Mouse (Mus musculus): ENCODE measurements around the gene Dennd1a. TPM values are rescaled to one million over a fixed set of nuclear protein-coding genes. Genes with fewer than 3 reads are reported as not detected.

The Dennd1a gene
- total and polyA plus RNA-seq, 2 experiments: 13.0 to 14.5 TPM

DNA sequence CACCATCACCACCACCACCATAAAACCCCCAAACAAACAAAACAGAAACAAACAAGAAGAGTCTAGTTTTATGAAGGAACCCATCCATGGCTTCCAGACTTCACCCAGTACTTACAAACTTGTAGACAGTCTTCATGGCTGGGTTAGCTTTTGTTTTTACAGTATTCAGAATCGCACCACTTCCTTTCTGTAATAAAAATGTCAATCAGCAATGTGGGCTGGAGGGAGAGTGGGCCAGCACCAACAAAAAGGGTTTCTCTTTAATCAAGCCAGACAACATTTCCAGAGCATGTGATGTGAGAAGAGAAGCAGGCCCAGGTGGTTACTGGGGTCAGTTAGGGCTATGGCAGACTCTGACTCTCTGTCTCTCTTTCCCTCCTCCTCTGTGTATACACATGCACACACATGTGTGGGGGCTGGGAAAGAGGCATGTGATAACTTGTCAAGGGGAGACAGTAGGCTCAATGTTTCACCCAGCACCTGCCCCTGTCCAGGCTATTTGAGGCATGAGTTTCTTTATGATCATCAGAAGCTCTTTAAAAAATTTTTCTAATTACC is 433.2 kb downstream of the Dennd1a start:
- no peak for DNase-seq (ENCODE audit: extremely low read depth, low read depth, low spot score)
- Histone ChIP-seq H3K4me3 (ENCODE audit: insufficient read depth, low read depth, low read length) (no peak overlapping the region), H3K36me3 (ENCODE audit: control insufficient read depth, insufficient read depth, low read length) (peaks cover 10% of the 10 kb centered on the region; the same call in 1 of the 2 replicates), H3K27me3 (ENCODE audit: control insufficient read depth, insufficient read depth, low read length) (no peaks in the 10 kb centered on the region), H3K4me1 (ENCODE audit: control insufficient read depth, insufficient read depth, low read length) (no peaks in the 10 kb centered on the region), H3K27ac (replicated peaks; ENCODE audit: insufficient read depth, low read depth, low read length) (no peak overlapping the region), H3K79me2 (ENCODE audit: control insufficient read depth, insufficient read depth, low read length) (no peaks in the 10 kb centered on the region), H3K9ac (ENCODE audit: low read depth, low read length) (no peak overlapping the region)
- WGBS: 89% methylated on average over 1 of the region's 1 CpGs
- TF ChIP-seq POLR2A (IDR thresholded peaks at IDR 0.05; ENCODE audit: extremely low read depth, insufficient read depth, low read length) (no peak), CTCF (IDR thresholded peaks at IDR 0.05; ENCODE audit: low read depth, low read length) (no peak)

DNA sequence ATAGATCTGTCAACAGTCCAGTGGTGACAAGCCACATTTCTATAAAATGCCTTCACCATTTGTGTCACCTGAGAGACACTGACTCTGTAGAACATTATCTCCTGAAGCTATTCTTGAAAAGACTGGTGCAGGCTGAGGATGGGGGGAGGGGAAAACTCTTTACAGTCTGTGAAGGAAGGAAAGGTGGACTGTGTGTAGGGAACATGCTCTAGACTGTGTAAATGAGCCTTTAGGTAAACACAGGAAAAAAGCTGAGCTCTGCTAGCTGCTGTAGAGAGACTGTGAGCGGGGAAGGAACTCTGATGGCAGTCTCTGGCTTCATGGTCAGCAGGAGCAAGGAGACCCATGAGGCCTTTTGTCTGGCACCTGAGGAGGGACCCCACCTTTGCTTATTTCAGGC is 436.6 kb downstream of the Dennd1a start:
- WGBS: 92% methylated on average over 1 of the region's 1 CpGs
- Histone ChIP-seq H3K9ac (ENCODE audit: low read depth, low read length) (no peak overlapping the region), H3K79me2 (ENCODE audit: control insufficient read depth, insufficient read depth, low read length) (no peaks in the 10 kb centered on the region), H3K4me3 (ENCODE audit: insufficient read depth, low read depth, low read length) (no peak overlapping the region), H3K27ac (replicated peaks; ENCODE audit: insufficient read depth, low read depth, low read length) (no peak overlapping the region), H3K4me1 (ENCODE audit: control insufficient read depth, insufficient read depth, low read length) (no peaks in the 10 kb centered on the region), H3K27me3 (ENCODE audit: control insufficient read depth, insufficient read depth, low read length) (no peaks in the 10 kb centered on the region), H3K36me3 (ENCODE audit: control insufficient read depth, insufficient read depth, low read length) (peaks cover 7% of the 10 kb centered on the region; the same call in 1 of the 2 replicates)
- no peak for DNase-seq (ENCODE audit: extremely low read depth, low read depth, low spot score)
- no peak for TF ChIP-seq CTCF (IDR thresholded peaks at IDR 0.05; ENCODE audit: low read depth, low read length)
- no peak for TF ChIP-seq POLR2A (IDR thresholded peaks at IDR 0.05; ENCODE audit: extremely low read depth, insufficient read depth, low read length)

DNA sequence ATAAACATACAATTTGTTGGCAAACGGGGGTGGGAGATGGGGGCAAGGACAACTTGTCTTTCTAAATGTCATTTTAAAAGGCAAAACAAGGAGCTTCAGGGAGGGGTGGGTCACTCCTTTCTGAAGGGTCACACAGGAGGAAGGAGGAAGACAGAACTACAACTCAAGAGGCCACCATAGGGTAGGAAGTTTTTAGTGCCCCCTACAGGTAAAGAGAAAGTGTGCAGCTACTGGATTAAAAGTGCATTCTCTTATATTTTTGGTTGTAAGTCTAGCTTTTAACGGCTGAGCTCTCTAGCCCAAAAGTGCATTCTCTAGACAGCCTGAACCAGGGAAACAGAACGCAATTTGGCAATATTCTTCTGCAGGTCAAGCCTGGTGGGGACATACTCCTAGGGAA is 437.8 kb downstream of the Dennd1a start:
- H3K27me3 ChIP-seq (ENCODE audit: control insufficient read depth, insufficient read depth, low read length): no peaks in the 10 kb centered on the region
- H3K4me1 ChIP-seq (ENCODE audit: control insufficient read depth, insufficient read depth, low read length): no peaks in the 10 kb centered on the region
- H3K4me3 ChIP-seq (ENCODE audit: insufficient read depth, low read depth, low read length): no peak overlapping the region
- no peaks in the 10 kb centered on the region for H3K79me2 ChIP-seq (ENCODE audit: control insufficient read depth, insufficient read depth, low read length)
- no peak overlapping the region for H3K27ac ChIP-seq (replicated peaks; ENCODE audit: insufficient read depth, low read depth, low read length)
- H3K36me3 ChIP-seq (ENCODE audit: control insufficient read depth, insufficient read depth, low read length): peaks cover 8% of the 10 kb centered on the region; the same call in 1 of the 2 replicates
- no peak for DNase-seq (ENCODE audit: extremely low read depth, low read depth, low spot score)
- H3K9ac ChIP-seq (ENCODE audit: low read depth, low read length): no peak overlapping the region
- WGBS: 97% methylated on average over 3 of the region's 3 CpGs
- TF ChIP-seq POLR2A (IDR thresholded peaks at IDR 0.05; ENCODE audit: extremely low read depth, insufficient read depth, low read length) (no peak), CTCF (IDR thresholded peaks at IDR 0.05; ENCODE audit: low read depth, low read length) (no peak)

DNA sequence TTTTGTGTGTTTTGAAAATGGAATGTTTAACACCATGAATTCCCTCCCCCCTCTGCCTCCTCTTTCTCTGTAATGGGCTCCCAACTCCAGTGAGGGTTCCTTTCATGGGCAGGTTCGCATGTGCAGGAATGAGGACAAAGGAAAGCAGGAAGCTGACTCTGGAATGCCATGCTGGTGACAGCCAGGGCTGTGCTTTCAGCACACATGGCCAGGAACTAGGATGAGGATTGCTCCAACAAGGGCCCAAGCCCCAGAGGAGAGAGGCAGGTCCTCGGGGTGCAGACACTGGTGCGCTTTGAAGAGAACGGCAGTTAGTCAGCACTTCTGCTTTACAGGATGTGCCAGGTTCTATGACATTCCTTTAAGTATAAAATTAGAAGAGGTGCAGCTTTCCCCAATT is 444.5 kb downstream of the Dennd1a start:
- no peaks in the 10 kb centered on the region for H3K27me3 ChIP-seq (ENCODE audit: control insufficient read depth, insufficient read depth, low read length)
- no peak for TF ChIP-seq CTCF (IDR thresholded peaks at IDR 0.05; ENCODE audit: low read depth, low read length)
- H3K36me3 ChIP-seq (ENCODE audit: control insufficient read depth, insufficient read depth, low read length): peaks cover 6% of the 10 kb centered on the region
- no peak overlapping the region for H3K9ac ChIP-seq (ENCODE audit: low read depth, low read length)
- no peaks in the 10 kb centered on the region for H3K4me1 ChIP-seq (ENCODE audit: control insufficient read depth, insufficient read depth, low read length)
- H3K27ac ChIP-seq (replicated peaks; ENCODE audit: insufficient read depth, low read depth, low read length): no peak overlapping the region
- no peak for DNase-seq (ENCODE audit: extremely low read depth, low read depth, low spot score)
- H3K4me3 ChIP-seq (ENCODE audit: insufficient read depth, low read depth, low read length): no peak overlapping the region
- 72% methylated on average over 4 of the region's 4 CpGs for WGBS
- no peaks in the 10 kb centered on the region for H3K79me2 ChIP-seq (ENCODE audit: control insufficient read depth, insufficient read depth, low read length)

DNA sequence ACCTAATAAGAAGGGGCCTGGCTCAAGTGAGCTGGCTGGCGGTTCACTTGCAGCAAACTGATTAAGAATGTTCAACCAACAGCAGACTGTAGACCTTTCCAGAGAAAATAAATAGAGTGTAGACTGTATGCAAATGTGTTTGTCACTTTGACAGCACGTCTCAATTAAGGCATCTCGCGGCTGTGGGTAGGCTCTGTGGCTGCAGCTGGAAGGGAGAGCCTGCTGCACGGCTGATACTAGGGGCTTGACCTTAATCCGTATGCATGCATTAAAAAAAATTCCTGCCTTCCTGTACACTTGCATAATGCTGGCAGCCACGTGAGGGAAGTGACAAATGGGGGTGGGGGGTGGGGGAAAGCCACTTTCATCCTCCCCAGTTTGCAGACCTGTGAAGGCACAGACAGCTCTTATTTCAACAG is 445.0 kb downstream of the Dennd1a start:
- TF ChIP-seq CTCF (IDR thresholded peaks at IDR 0.05; ENCODE audit: low read depth, low read length) (no peak), POLR2A (IDR thresholded peaks at IDR 0.05; ENCODE audit: extremely low read depth, insufficient read depth, low read length) (no peak)
- whole genome bisulfite sequencing: 71% methylated on average over 7 of the region's 7 CpGs

DNA sequence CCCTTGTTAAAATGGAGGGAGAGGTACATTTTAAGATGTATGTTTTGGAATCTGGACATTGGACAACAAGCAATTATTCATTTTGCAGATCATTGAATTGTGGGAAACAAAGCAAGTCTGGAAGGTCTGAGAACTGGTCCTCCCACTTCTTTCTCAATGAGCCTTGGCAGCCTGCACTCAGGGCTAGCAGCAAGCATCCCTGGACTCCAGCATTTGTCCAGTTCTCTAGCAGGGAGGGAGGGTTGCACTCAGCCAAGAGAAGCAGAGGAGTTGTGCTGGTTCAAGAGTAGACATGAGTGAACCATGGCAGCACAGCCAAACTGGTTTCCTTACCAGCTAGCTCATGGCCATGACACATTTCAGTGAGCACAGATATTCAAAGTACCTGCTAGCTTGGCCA is 447.3 kb downstream of the Dennd1a start:
- H3K27ac ChIP-seq (replicated peaks; ENCODE audit: insufficient read depth, low read depth, low read length): no peak overlapping the region
- H3K9ac ChIP-seq (ENCODE audit: low read depth, low read length): no peak overlapping the region
- TF ChIP-seq POLR2A (IDR thresholded peaks at IDR 0.05; ENCODE audit: extremely low read depth, insufficient read depth, low read length) (no peak), CTCF (IDR thresholded peaks at IDR 0.05; ENCODE audit: low read depth, low read length) (no peak)
- H3K36me3 ChIP-seq (ENCODE audit: control insufficient read depth, insufficient read depth, low read length): peaks cover 5% of the 10 kb centered on the region
- no peaks in the 10 kb centered on the region for H3K79me2 ChIP-seq (ENCODE audit: control insufficient read depth, insufficient read depth, low read length)
- no peaks in the 10 kb centered on the region for H3K27me3 ChIP-seq (ENCODE audit: control insufficient read depth, insufficient read depth, low read length)
- no peaks in the 10 kb centered on the region for H3K4me1 ChIP-seq (ENCODE audit: control insufficient read depth, insufficient read depth, low read length)
- DNase-seq (ENCODE audit: extremely low read depth, low read depth, low spot score): no peak
- H3K4me3 ChIP-seq (ENCODE audit: insufficient read depth, low read depth, low read length): no peak overlapping the region

More for the DNA sequence above, 445.0 kb downstream of the Dennd1a start:
- no peak overlapping the region for H3K4me3 ChIP-seq (ENCODE audit: insufficient read depth, low read depth, low read length)
- no peak overlapping the region for H3K9ac ChIP-seq (ENCODE audit: low read depth, low read length)
- H3K79me2 ChIP-seq (ENCODE audit: control insufficient read depth, insufficient read depth, low read length): no peaks in the 10 kb centered on the region
- no peak for DNase-seq (ENCODE audit: extremely low read depth, low read depth, low spot score)
- no peak overlapping the region for H3K27ac ChIP-seq (replicated peaks; ENCODE audit: insufficient read depth, low read depth, low read length)
- peaks cover 6% of the 10 kb centered on the region for H3K36me3 ChIP-seq (ENCODE audit: control insufficient read depth, insufficient read depth, low read length)
- H3K4me1 ChIP-seq (ENCODE audit: control insufficient read depth, insufficient read depth, low read length): no peaks in the 10 kb centered on the region
- H3K27me3 ChIP-seq (ENCODE audit: control insufficient read depth, insufficient read depth, low read length): no peaks in the 10 kb centered on the region

All from liver, adult 2 months (tissue).